Mouse (Mus musculus) liver, embryonic 14.5 days (tissue): ENCODE results near the gene Olfr706. TPM values are rescaled to one million over a fixed set of nuclear protein-coding genes. Genes with fewer than 3 reads are reported as not detected.
"Not testable (repeated sequence)": the region's sequence is repeated elsewhere in the genome, so short reads cannot be mapped to it uniquely, and the experiment has no call there.

ENCODE experiments used
- ATAC-seq: fragments of 200-750 bp; cut with Nextera tagmentation; 2 replicates; pipeline ENCODE4 v1.8.0; 2017; ENCODE audit warnings: moderate number of reproducible peaks, mild to moderate bottlenecking, moderate library complexity; ENCODE audit not compliant: insufficient read depth
- DNase-seq, 3 experiments: peaks; one replicate each; pipeline ENCODE4 v3.0.0-alpha.2; 2012 to 2013; ENCODE audit warnings: low read depth in 3 of 3, low spot score in 3 of 3
- H3K27ac ChIP-seq: fragments of 300-500 bp; sonication (generic); 2 replicates; pipeline ENCODE4 v1.5.1; 2014; ENCODE audit warnings: moderate library complexity, mild to moderate bottlenecking, control low read depth, inconsistent platforms
- H3K27me3 ChIP-seq: fragments of 300-500 bp; sonication (generic); 2 replicates; pipeline ENCODE4 v1.6.1; 2014; ENCODE audit warnings: mild to moderate bottlenecking, low read length, moderate library complexity; ENCODE audit not compliant: control insufficient read depth, insufficient read depth
- H3K36me3 ChIP-seq: fragments of 300-500 bp; sonication (generic); replicated peaks from 2 replicates; pipeline ENCODE4 v1.6.1; 2014; ENCODE audit warnings: low read depth; ENCODE audit not compliant: control insufficient read depth, insufficient read depth
- H3K4me1 ChIP-seq, 2 experiments: fragments of 200-500 bp in 1 of 2; fragments of 300-500 bp in 1 of 2; sonication (generic) in 1 of 2; replicated peaks; 2 replicates each; pipeline ENCODE4 v1.6.1; 2012 to 2014; ENCODE audit warnings: antibody characterized with exemption in 1 of 2, inconsistent platforms in 1 of 2, low read length in 1 of 2; ENCODE audit not compliant: control insufficient read depth in 2 of 2, insufficient read depth in 2 of 2
- H3K4me2 ChIP-seq: fragments of 300-500 bp; sonication (generic); 2 replicates; pipeline ENCODE4 v1.6.1; 2014; ENCODE audit warnings: low read depth, mild to moderate bottlenecking, control low read depth, moderate library complexity
- H3K4me3 ChIP-seq, 2 experiments: fragments of 200-500 bp in 1 of 2; fragments of 300-500 bp in 1 of 2; sonication (generic) in 1 of 2; 2 replicates each; pipeline ENCODE4 v1.5.1; 2012 to 2014; ENCODE audit warnings: low read depth in 2 of 2, low read length in 2 of 2, mild to moderate bottlenecking in 2 of 2, control low read depth in 1 of 2, inconsistent platforms in 1 of 2, moderate library complexity in 1 of 2; ENCODE audit not compliant: insufficient read depth in 1 of 2
- H3K9ac ChIP-seq: fragments of 300-500 bp; sonication (generic); replicated peaks from 2 replicates; pipeline ENCODE4 v1.6.1; 2014; ENCODE audit warnings: mild to moderate bottlenecking, control low read depth, moderate library complexity
- H3K9me3 ChIP-seq: fragments of 300-500 bp; sonication (generic); 2 replicates; pipeline ENCODE4 v1.6.1; 2016; ENCODE audit warnings: low read length, mixed read lengths; ENCODE audit not compliant: control insufficient read depth
- CTCF ChIP-seq: IDR thresholded peaks from 2 replicates; pipeline ENCODE4 v1.5.1; 2016; ENCODE audit warnings: antibody characterized with exemption, low read depth, control low read depth
- EP300 ChIP-seq: IDR thresholded peaks from 2 replicates; pipeline ENCODE4 v1.6.1; 2016; ENCODE audit warnings: antibody characterized with exemption, low read depth
- WGBS: fragments of 180-500 bp; shearing (Covaris S2); extraction: QIAGEN DNeasy Blood & Tissue Kit; methylation state at CpG from one replicate; pipeline ENCODE4 v1.1.7; 2014; ENCODE audit not compliant: insufficient replicate concordance; 5-methylcytosine and 5-hydroxymethylcytosine counted together
- polyA plus RNA-seq, 2 experiments: library from polyadenylated mRNA; depleted of rRNA in 1 of 2; stranded (reverse) in 1 of 2; unstranded in 1 of 2; fragments of >200 nt; fragmentation: Nextera tagmentation in 1 of 2; extraction: Ambion mirVana in 1 of 2; gene quantifications; 2 replicates each; pipeline versions ENCODE4 v1.2.1 to v1.2.3; 2012 to 2014

Olfr706 gene
- polyA plus RNA-seq (2012; rRNA removed) (not detected in 2 replicates), polyA plus RNA-seq (2014; fragmentation: Nextera tagmentation; extraction: Ambion mirVana) (not detected in 2 replicates)

DNA sequence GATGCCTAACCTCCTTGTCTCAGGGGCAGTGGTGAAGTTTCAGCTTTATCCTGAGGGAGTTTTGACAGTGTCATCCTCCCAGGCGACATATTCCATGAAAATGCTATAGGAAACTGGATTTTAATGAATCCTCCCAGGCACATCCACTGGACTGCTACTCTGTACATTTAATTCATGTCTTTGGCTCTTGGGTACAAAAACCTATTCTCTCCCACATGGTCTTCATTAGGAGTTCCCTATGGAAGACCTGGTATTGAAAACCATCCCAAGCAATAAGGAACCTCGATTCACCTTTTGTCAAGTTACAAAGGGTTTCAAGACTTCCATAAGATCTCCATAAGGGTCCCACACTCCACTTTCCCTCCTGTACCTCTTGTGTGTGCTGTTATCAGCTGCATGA is at the start of gene Olfr706:
TSS of gene Olfr706 (minus strand) at position 101 of the 400 bp plus-strand sequence.
- H3K27me3 ChIP-seq, result no peaks in the 10 kb centered on the region
- H3K9me3 ChIP-seq, result no peaks in the 10 kb centered on the region
- WGBS, result 64% methylated on average over 2 of the region's 2 CpGs
- H3K4me2 ChIP-seq, result no peak within 1 kb of the TSS
- TF ChIP-seq CTCF, result no peak
- no peak for TF ChIP-seq EP300
- H3K27ac ChIP-seq, result no peak within 1 kb of the TSS
- ATAC-seq (no peak), DNase-seq (no peak)
- no peak within 1 kb of the TSS for H3K9ac ChIP-seq
- no peaks in the 10 kb centered on the region for H3K4me1 ChIP-seq
- no peaks in the 10 kb centered on the region for H3K36me3 ChIP-seq
- H3K4me3 ChIP-seq, result no peak within 1 kb of the TSS

DNA sequence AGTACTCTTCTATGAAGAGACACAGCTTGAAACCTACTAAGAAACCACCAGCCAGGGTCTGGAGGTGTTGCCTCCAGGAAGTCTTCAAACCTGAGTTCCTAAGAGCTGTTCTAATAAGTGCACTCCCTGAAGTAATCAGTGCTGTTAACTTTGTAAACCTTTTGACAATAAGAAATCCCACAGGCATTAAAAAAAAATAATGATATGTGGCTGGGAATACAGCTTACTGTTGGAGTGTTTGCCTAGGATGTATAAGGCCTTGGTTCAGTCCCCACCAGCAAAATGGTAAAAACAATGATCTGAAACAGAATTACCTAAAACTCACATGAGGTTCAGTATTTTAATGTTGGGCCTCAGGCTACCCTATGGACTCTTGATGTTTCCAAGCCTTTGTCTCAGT is 44.2 kb upstream of the Olfr706 start, which contains the start of gene Olfr709-ps1:
TSS of gene Olfr709-ps1 (minus strand) at position 101 of the 400 bp plus-strand sequence.
- ATAC-seq, result no peak
- no peak within 1 kb of the TSS for H3K4me2 ChIP-seq
- H3K36me3 ChIP-seq, result no peaks in the 10 kb centered on the region
- no peak for DNase-seq
- no peak within 1 kb of the TSS for H3K4me3 ChIP-seq
- no peaks in the 10 kb centered on the region for H3K9me3 ChIP-seq
- no peaks in the 10 kb centered on the region for H3K27me3 ChIP-seq
- H3K9ac ChIP-seq, result no peak within 1 kb of the TSS
- H3K27ac ChIP-seq, result no peak within 1 kb of the TSS
- no peaks in the 10 kb centered on the region for H3K4me1 ChIP-seq
- no peak for TF ChIP-seq CTCF
- TF ChIP-seq EP300, result no peak

DNA sequence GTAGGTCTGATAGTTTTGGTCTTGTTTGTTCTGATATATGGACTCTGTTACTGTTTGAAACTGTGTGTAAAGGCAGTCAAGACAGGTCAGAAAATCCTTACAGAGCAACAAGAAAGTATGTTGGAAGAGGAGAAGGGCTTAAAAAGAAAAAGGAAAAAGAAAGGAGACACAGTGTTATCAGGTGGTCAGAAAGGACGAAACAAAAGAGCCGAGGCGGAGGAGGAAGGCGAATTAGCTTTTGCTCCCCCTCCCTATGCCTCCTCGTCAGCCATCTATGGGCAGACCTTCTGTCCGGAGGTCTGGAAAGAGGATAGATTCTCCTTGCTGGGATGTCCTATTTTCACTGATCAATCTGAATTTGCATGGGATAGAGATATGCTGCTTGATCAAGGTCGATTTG is 33.0 kb upstream of the Olfr706 start:
- 66% methylated on average over 7 of the region's 7 CpGs for WGBS
- not testable (repeated sequence) for H3K9ac ChIP-seq, ATAC-seq, H3K4me3 ChIP-seq, H3K27ac ChIP-seq, H3K4me2 ChIP-seq, H3K4me1 ChIP-seq, H3K36me3 ChIP-seq, H3K27me3 ChIP-seq, H3K9me3 ChIP-seq, DNase-seq

DNA sequence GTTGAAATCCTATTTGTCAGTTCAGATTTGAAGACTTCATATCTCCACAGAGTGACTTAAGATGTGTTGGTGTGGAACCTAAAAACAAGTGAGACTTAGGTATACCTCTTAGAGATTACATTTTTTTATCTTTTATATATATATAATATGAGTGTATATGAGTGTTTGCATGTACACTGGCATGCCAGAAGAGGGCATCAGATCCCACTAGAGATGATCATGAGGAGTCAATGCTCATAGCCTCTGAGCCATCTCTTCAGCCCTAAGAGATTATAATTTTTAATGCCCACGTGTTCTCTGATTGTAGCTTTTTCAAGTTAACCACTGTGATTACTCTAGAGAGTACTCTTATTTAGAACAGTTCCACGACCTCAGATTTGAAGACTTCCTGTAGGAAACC is 19.7 kb upstream of the Olfr706 start, which contains the start of gene Olfr1532-ps1:
TSS of gene Olfr1532-ps1 (plus strand) at position 326 of the 400 bp plus-strand sequence.
- H3K4me1 ChIP-seq, result no peaks in the 10 kb centered on the region
- 20% methylated on average over 2 of the region's 2 CpGs for whole genome bisulfite sequencing
- no peaks in the 10 kb centered on the region for H3K36me3 ChIP-seq
- no peak within 1 kb of the TSS for H3K4me2 ChIP-seq
- H3K4me3 ChIP-seq, result no peak within 1 kb of the TSS
- no peaks in the 10 kb centered on the region for H3K27me3 ChIP-seq
- no peaks in the 10 kb centered on the region for H3K9me3 ChIP-seq
- ATAC-seq, result no peak
- no peak within 1 kb of the TSS for H3K9ac ChIP-seq
- no peak within 1 kb of the TSS for H3K27ac ChIP-seq
- no peak for DNase-seq
- no peak for TF ChIP-seq CTCF
- TF ChIP-seq EP300, result no peak

DNA sequence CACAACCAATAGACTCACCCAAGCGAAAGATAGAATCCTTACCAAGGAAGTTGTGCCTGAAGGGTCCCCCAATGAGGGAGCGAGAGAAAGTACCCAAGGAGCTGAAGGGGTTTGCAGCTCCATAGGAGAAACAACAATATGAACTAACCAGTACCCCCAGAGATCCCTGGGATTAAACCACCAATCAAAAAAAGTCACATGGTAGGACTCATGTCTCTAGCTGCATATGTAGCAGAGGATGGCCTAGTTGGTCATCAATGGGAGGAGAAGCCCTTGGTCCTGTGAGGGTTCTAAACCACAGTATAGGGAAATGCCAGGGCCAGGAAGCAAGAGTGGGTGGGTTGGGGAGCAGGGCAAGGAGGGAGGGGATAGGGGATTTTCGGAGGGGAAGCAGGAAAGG is 13.2 kb upstream of the Olfr706 start, which contains the start of gene Olfr707:
TSS of gene Olfr707 (minus strand) at position 101 of the 400 bp plus-strand sequence.
- H3K36me3 ChIP-seq, ATAC-seq, H3K4me1 ChIP-seq, H3K9ac ChIP-seq, H3K27ac ChIP-seq, H3K9me3 ChIP-seq, H3K4me3 ChIP-seq, H3K27me3 ChIP-seq, H3K4me2 ChIP-seq, DNase-seq: not testable (repeated sequence)
- 58% methylated on average over 3 of the region's 3 CpGs for WGBS
